Mouse (Mus musculus): Measurements from ENCODE around the gene Jph4. TPM values are rescaled to one million over a fixed set of nuclear protein-coding genes. Genes with fewer than 3 reads are reported as not detected.

Jph4 gene
- 35.2 and 35.4 TPM in 2 replicates for polyA plus RNA-seq (2021; fragmentation: Nextera tagmentation)
- long read RNA-seq, experiment 1, partial matches to known transcripts: 36 of 101 reads
- long read RNA-seq, experiment 1, other reads (novel, unspliced or antisense): 63 of 101 reads
- long read RNA-seq, experiment 2, full-length matches to known transcripts: 30 of 213 reads
- long read RNA-seq, experiment 2, partial matches to known transcripts: 179 of 213 reads
- long read RNA-seq, experiment 2, other reads (novel, unspliced or antisense): 4 of 213 reads

GRCm38 (mm10) chr14:55116425-55117200 is at the start of gene Jph4:
Jph4 (minus strand) TSS chr14:55116935.

DNA sequence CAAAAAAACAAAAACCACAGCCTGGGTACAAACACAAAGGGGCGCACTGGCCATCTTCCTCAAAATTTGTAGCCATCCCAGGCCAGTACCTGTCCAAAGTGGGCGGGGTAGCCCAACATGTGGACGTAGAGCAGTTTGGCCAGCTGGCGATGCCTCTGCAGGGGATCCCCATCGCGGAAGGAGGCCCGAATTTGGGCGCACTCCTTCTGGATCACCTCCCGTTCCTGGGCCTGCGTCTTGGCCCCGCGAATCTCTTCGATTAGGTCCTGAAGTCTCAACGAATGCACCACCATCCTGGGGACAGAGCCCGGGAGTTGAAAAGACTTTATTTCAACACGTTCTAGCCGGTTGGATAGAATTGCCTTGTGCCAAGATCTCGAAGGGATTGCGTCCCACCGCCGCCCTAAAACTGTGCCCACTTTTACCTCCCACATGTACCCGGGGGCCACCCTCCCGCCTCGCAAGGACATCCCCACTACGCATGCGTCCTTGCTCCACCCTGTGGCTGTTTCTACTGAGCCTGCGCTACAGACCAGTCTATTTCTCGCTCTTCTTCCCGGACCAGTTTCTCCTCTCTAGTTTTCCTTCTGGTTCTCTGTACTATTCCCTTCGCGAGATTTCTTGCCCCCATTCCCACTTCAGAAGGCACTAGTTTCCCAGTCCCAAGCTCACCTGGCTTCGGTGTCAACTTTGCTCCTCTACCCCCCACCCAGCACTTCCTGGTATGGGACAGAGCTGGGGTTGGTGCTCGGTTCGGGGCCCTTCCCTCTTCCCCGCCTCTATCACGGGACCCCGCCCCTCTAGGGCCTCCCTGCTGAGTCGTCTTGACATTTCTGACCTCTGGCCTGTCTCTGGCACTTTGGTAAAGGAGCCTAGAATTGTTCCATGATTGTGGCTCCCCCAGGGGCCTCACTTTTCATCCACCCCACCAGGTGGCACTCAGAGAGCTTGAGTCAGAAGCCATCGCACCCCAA is 10.6 kb downstream of the Jph4 start, which contains the start of gene Ap1g2:
TSS of gene Ap1g2 (minus strand) at position 758 of the 974 bp plus-strand sequence.

GRCm38 (mm10) chr14:55094704-55095231 is 22.0 kb downstream of the Jph4 start, which contains the start of gene Thtpa:
Thtpa (plus strand) TSS chr14:55094784.

GRCm38 (mm10) chr14:55092011-55092577 is 24.6 kb downstream of the Jph4 start, which contains the start of gene Zfhx2:
Zfhx2 (minus strand) TSS chr14:55092324.

Other genes with a start within 250 kb of the Jph4 start
- gene Homez, start 246.0 kb downstream of the Jph4 start, polyA plus RNA-seq (2021; fragmentation: Nextera tagmentation): 7.2 and 7.3 TPM in 2 replicates
- gene Ppp1r3e, start 239.4 kb downstream of the Jph4 start, polyA plus RNA-seq (2021; fragmentation: Nextera tagmentation): 5.0 and 6.8 TPM in 2 replicates
- gene Bcl2l2, start 233.6 kb downstream of the Jph4 start, polyA plus RNA-seq (2021; fragmentation: Nextera tagmentation): 5.8 TPM in 2 replicates
- gene Gm20521, start 233.5 kb downstream of the Jph4 start, polyA plus RNA-seq (2021; fragmentation: Nextera tagmentation): not detected in 2 replicates
- gene Pabpn1, start 224.4 kb downstream of the Jph4 start, polyA plus RNA-seq (2021; fragmentation: Nextera tagmentation): 15.8 and 16.7 TPM in 2 replicates
- 142 and 162 TPM in 2 replicates for gene Slc22a17, start 203.8 kb downstream of the Jph4 start, polyA plus RNA-seq (2021; fragmentation: Nextera tagmentation)
- 2.9 and 3.2 TPM in 2 replicates for gene Efs, start 190.8 kb downstream of the Jph4 start, polyA plus RNA-seq (2021; fragmentation: Nextera tagmentation)
- gene Il25, start 184.2 kb downstream of the Jph4 start, polyA plus RNA-seq (2021; fragmentation: Nextera tagmentation): 0.35 and 0.73 TPM in 2 replicates
- gene Cmtm5, start 180.7 kb downstream of the Jph4 start, polyA plus RNA-seq (2021; fragmentation: Nextera tagmentation): 137 and 147 TPM in 2 replicates
- 1.9 and 4.0 TPM in 2 replicates for gene Myh6, start 150.0 kb downstream of the Jph4 start, polyA plus RNA-seq (2021; fragmentation: Nextera tagmentation)
- gene Gm17428, start 140.0 kb downstream of the Jph4 start, polyA plus RNA-seq (2021; fragmentation: Nextera tagmentation): not detected in 2 replicates
- gene Myh7, start 122.3 kb downstream of the Jph4 start, polyA plus RNA-seq (2021; fragmentation: Nextera tagmentation): 26.7 and 28.7 TPM in 2 replicates
- 68.5 and 69.0 TPM in 2 replicates for gene Ngdn, start 101.5 kb downstream of the Jph4 start, polyA plus RNA-seq (2021; fragmentation: Nextera tagmentation)
- gene Zfhx2, start 24.6 kb downstream of the Jph4 start, polyA plus RNA-seq (2021; fragmentation: Nextera tagmentation): 4.2 and 4.6 TPM in 2 replicates
- gene Thtpa, start 22.2 kb downstream of the Jph4 start, polyA plus RNA-seq (2021; fragmentation: Nextera tagmentation): 14.7 and 14.9 TPM in 2 replicates
- 0.68 and 0.72 TPM in 2 replicates for gene Ap1g2, start 10.3 kb downstream of the Jph4 start, polyA plus RNA-seq (2021; fragmentation: Nextera tagmentation)
- not detected in 2 replicates for gene Dhrs2, start 105.1 kb upstream of the Jph4 start, polyA plus RNA-seq (2021; fragmentation: Nextera tagmentation)